Mouse (Mus musculus) MEL (cell line): Measurements from ENCODE around the gene Bdkrb1. TPM values are rescaled to one million over a fixed set of nuclear protein-coding genes. Genes with fewer than 3 reads are reported as not detected.
A peak's percentile ranks its signal among the peaks of the same experiment; 100 is the strongest.

Source experiments
- DNase-seq: peaks from one replicate; pipeline ENCODE4 v3.0.0; 2011; ENCODE audit warnings: low read depth, low spot score
- H3K27ac ChIP-seq: 2 replicates; pipeline ENCODE4 v1.5.1; 2012; ENCODE audit warnings: low read depth, mild to moderate bottlenecking, control low read depth, low read length, moderate library complexity; ENCODE audit not compliant: control insufficient read depth
- H3K27me3 ChIP-seq, 2 experiments: fragments of 150-350 bp in 1 of 2; sonication (generic) in 1 of 2; 2 replicates each; pipeline ENCODE4 v1.6.1; 2012; ENCODE audit warnings: low read length in 2 of 2, mild to moderate bottlenecking in 2 of 2, improper control_type of control experiment in 1 of 2, moderate library complexity in 1 of 2; ENCODE audit not compliant: insufficient read depth in 2 of 2, control insufficient read depth in 1 of 2
- H3K36me3 ChIP-seq, 2 experiments: 2 replicates each; pipeline ENCODE4 v1.6.1; 2012 to 2014; ENCODE audit warnings: low read length in 2 of 2, improper control_type of control experiment in 1 of 2, inconsistent platforms in 1 of 2, mild to moderate bottlenecking in 1 of 2; ENCODE audit not compliant: insufficient read depth in 2 of 2, control insufficient read depth in 1 of 2
- H3K4me1 ChIP-seq, 2 experiments: fragments of 150-350 bp in 1 of 2; sonication (generic) in 1 of 2; 2 replicates each; pipeline ENCODE4 v1.6.1; 2012; ENCODE audit warnings: low read length in 2 of 2, improper control_type of control experiment in 1 of 2, mild to moderate bottlenecking in 1 of 2; ENCODE audit not compliant: insufficient read depth in 2 of 2, control insufficient read depth in 1 of 2
- H3K4me3 ChIP-seq, 2 experiments: fragments of 150-350 bp in 1 of 2; sonication (generic) in 1 of 2; 2 replicates each; pipeline ENCODE4 v1.5.1; 2012; ENCODE audit warnings: low read depth in 2 of 2, low read length in 2 of 2, mild to moderate bottlenecking in 2 of 2, moderate library complexity in 2 of 2, control low read depth in 1 of 2, improper control_type of control experiment in 1 of 2; ENCODE audit not compliant: control insufficient read depth in 1 of 2, insufficient read depth in 1 of 2
- H3K79me2 ChIP-seq: 2 replicates; pipeline ENCODE4 v1.6.1; 2012; ENCODE audit warnings: mild to moderate bottlenecking, low read length, moderate library complexity; ENCODE audit not compliant: control insufficient read depth, poor library complexity, insufficient read depth
- H3K9ac ChIP-seq: 2 replicates; pipeline ENCODE4 v1.6.1; 2012; ENCODE audit warnings: low read depth, mild to moderate bottlenecking, control low read depth, low read length, moderate library complexity; ENCODE audit not compliant: control insufficient read depth, poor library complexity, severe bottlenecking
- H3K9me3 ChIP-seq: fragments of 150-350 bp; sonication (generic); replicated peaks from 2 replicates; pipeline ENCODE4 v1.6.1; 2012; ENCODE audit warnings: mild to moderate bottlenecking, low read length, improper control_type of control experiment, moderate library complexity; ENCODE audit not compliant: insufficient read depth
- BHLHE40 ChIP-seq: IDR thresholded peaks from 2 replicates; pipeline ENCODE4 v1.6.1; 2012; ENCODE audit warnings: low read depth, mild to moderate bottlenecking, inconsistent platforms, low read length, improper control_type of control experiment, borderline replicate concordance
- CHD1 ChIP-seq: IDR thresholded peaks from 2 replicates; pipeline ENCODE4 v1.6.1; 2012; ENCODE audit warnings: low read depth, mild to moderate bottlenecking, inconsistent platforms, low read length, improper control_type of control experiment
- CHD2 ChIP-seq: IDR thresholded peaks from 2 replicates; pipeline ENCODE4 v1.6.1; 2011; ENCODE audit warnings: low read length, improper control_type of control experiment
- CTCF ChIP-seq, 3 experiments: IDR thresholded peaks in 2 of 3; conservative IDR thresholded peaks in 1 of 3; 2 replicates each; pipeline ENCODE4 v1.5.1; 2011 to 2012; ENCODE audit warnings: low read length in 3 of 3, low read depth in 2 of 3, mild to moderate bottlenecking in 2 of 3, improper control_type of control experiment in 1 of 3, inconsistent platforms in 1 of 3, mixed read lengths in 1 of 3, moderate library complexity in 1 of 3; ENCODE audit not compliant: control insufficient read depth in 1 of 3, insufficient read depth in 1 of 3, poor library complexity in 1 of 3, severe bottlenecking in 1 of 3
- EP300 ChIP-seq, 2 experiments: IDR thresholded peaks; 2 replicates each; pipeline ENCODE4 v1.6.1; 2011; ENCODE audit warnings: improper control_type of control experiment in 2 of 2, low read length in 2 of 2, low read depth in 1 of 2, mild to moderate bottlenecking in 1 of 2
- GABPA ChIP-seq: IDR thresholded peaks from 2 replicates; pipeline ENCODE4 v1.6.1; 2012; ENCODE audit warnings: low read depth, mild to moderate bottlenecking, inconsistent platforms, low read length, improper control_type of control experiment, moderate library complexity
- GATA1 ChIP-seq: IDR thresholded peaks from 2 replicates; pipeline ENCODE4 v1.6.1; 2011; ENCODE audit warnings: low read depth, low read length, improper control_type of control experiment
- JUND ChIP-seq: IDR thresholded peaks from 2 replicates; pipeline ENCODE4 v1.6.1; 2011; ENCODE audit warnings: low read depth, mild to moderate bottlenecking, improper control_type of control experiment, low read length
- KAT2A ChIP-seq: conservative IDR thresholded peaks from 2 replicates; pipeline ENCODE4 v1.6.1; 2012; ENCODE audit warnings: low read depth, low read length, improper control_type of control experiment, inconsistent platforms
- MAX ChIP-seq: IDR thresholded peaks from 2 replicates; pipeline ENCODE4 v1.6.1; 2011; ENCODE audit warnings: low read length, improper control_type of control experiment
- MAZ ChIP-seq: IDR thresholded peaks from 2 replicates; pipeline ENCODE4 v1.6.1; 2012; ENCODE audit warnings: low read depth, mild to moderate bottlenecking, inconsistent platforms, low read length, improper control_type of control experiment
- MEF2A ChIP-seq: IDR thresholded peaks from 2 replicates; pipeline ENCODE4 v1.6.1; 2014; ENCODE audit warnings: low read depth, mild to moderate bottlenecking, inconsistent platforms, low read length, improper control_type of control experiment; ENCODE audit not compliant: poor library complexity, insufficient replicate concordance, severe bottlenecking; ENCODE audit errors: extremely low read depth
- MYB ChIP-seq: IDR thresholded peaks from 2 replicates; pipeline ENCODE4 v1.6.1; 2011; ENCODE audit warnings: mild to moderate bottlenecking, low read depth, low read length, improper control_type of control experiment
- NELFE ChIP-seq: IDR thresholded peaks from 2 replicates; pipeline ENCODE4 v1.6.1; 2011; ENCODE audit warnings: low read depth, low read length, improper control_type of control experiment
- NRF1 ChIP-seq: IDR thresholded peaks from 2 replicates; pipeline ENCODE4 v1.6.1; 2014; ENCODE audit warnings: low read depth, mild to moderate bottlenecking, inconsistent platforms, low read length, improper control_type of control experiment, moderate library complexity; ENCODE audit not compliant: poor library complexity, insufficient read depth, severe bottlenecking
- POLR2AphosphoS5 ChIP-seq: IDR thresholded peaks from 2 replicates; pipeline ENCODE4 v1.6.1; 2012; ENCODE audit warnings: low read depth, borderline replicate concordance, mild to moderate bottlenecking, inconsistent platforms, low read length, moderate library complexity, mixed read lengths
- ZNF384 ChIP-seq: IDR thresholded peaks from 2 replicates; pipeline ENCODE4 v1.6.1; 2012; ENCODE audit warnings: low read depth, mild to moderate bottlenecking, inconsistent platforms, low read length, improper control_type of control experiment
- polyA plus RNA-seq, 2 experiments: library from polyadenylated mRNA; stranded (reverse) in 1 of 2; unstranded in 1 of 2; fragments of >175 nt in 1 of 2; fragments of >200 nt in 1 of 2; gene quantifications; 2 replicates each; pipeline versions ENCODE4 v1.2.1 to v1.2.4; 2012; ENCODE audit warnings: low replicate concordance in 2 of 2, low read depth in 1 of 2; ENCODE audit not compliant: insufficient read length in 2 of 2, insufficient read depth in 1 of 2, missing spikeins in 1 of 2
- total RNA-seq: library from RNA; depleted of rRNA; stranded (reverse); fragments of 300-350 nt; gene quantifications from 2 replicates; pipeline ENCODE4 v1.2.3, GENCODE M21; 2012

The Bdkrb1 gene
- total and polyA plus RNA-seq, 3 experiments, result 0.13 TPM; not detected in 2

DNA sequence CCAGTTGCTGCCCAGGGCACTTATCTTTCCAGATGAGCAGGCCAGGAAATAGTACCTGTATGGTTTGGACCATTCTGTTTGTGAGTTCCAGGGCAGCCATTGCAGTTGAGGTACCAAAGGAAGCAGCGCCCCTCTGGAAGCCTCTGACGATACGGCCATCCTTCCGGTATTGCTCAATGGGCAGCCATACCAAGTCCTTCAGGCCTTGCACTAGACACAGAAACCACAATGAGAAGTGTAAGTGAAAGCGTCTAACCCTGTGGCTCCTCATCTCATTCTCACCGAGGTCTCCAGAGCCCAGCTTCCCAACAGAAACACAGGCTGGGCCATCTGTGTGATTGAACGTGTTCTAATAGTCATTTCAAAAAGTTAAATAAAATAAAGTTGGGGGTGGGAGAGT lies 19.2 kb downstream of the Bdkrb1 start:
- TF ChIP-seq POLR2AphosphoS5 (no peak), JUND (no peak), NELFE (no peak), MAZ (no peak), MAX (no peak), KAT2A (no peak), CHD2 (no peak), BHLHE40 (no peak), CTCF (IDR thresholded peaks at IDR 0.05 in 2 of 3, conservative IDR thresholded peaks at IDR 0.05 in 1 of 3; ENCODE audit: control insufficient read depth in 1 of 3, insufficient read depth in 1 of 3, low read depth in 2 of 3, low read length in 3 of 3, poor library complexity in 1 of 3, severe bottlenecking in 1 of 3) (no peak), GABPA (no peak)
- Histone ChIP-seq H3K36me3 (peaks cover 0 to 30% of the 10 kb centered on the region in 2 experiments; a peak in 2 of 4 replicates), H3K27me3 (no peaks in the 10 kb centered on the region), H3K79me2 (no peaks in the 10 kb centered on the region), H3K9me3 (no peaks in the 10 kb centered on the region), H3K9ac (no peak overlapping the region), H3K27ac (no peak overlapping the region), H3K4me3 (no peak overlapping the region), H3K4me1 (no peaks in the 10 kb centered on the region)
- DNase-seq, result no peak

DNA sequence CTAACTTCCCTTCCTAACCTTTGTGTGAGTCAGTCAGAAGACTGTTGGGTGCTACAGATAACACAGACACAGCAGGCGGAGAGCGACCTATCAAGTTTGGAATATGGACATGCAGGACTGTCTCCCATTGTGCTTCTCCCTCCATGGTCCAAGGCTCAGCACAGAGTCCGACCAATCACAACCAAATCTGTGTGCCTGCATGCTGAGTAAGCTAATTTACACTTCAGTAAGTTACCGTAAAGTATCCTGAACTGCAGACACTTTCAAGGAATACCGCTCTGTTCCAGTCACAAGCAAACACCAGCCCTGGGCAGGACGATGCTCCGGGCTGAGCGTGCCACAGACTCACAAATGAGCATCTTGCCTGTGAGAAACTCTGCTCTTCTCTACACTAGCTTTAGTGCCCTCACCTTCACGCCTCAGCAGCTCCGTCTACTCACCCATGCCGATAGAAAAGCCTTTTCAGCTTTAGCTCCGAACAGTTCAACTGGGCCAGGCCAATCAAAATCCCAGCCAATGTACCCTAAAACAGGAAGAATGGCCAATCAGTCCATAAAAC lies 20.2 kb downstream of the Bdkrb1 start:
- TF ChIP-seq NRF1 (no peak), CHD1 (no peak), MYB (no peak), MEF2A (no peak), ZNF384 (no peak), BHLHE40 (no peak), EP300 (IDR thresholded peaks at IDR 0.05; ENCODE audit: low read depth in 1 of 2, low read length in 2 of 2) (0 out of 4 replicates have a peak, but pooled peaks of 1 of the 2 experiments have one; percentile 33), GATA1 (peak; percentile 18; the same call in 1 of the 2 replicates)
- TF ChIP-seq, all 39 proteins: peak for 2
- H3K9me3 ChIP-seq, result no peaks in the 10 kb centered on the region
- no peaks in the 10 kb centered on the region for H3K27me3 ChIP-seq
- no peak overlapping the region for H3K27ac ChIP-seq
- no peaks in the 10 kb centered on the region for H3K4me1 ChIP-seq
- H3K4me3 ChIP-seq, result no peak overlapping the region
- no peaks in the 10 kb centered on the region for H3K79me2 ChIP-seq
- H3K36me3 ChIP-seq, result peaks cover 0 to 29% of the 10 kb centered on the region in 2 experiments; a peak in 2 of 4 replicates
- H3K9ac ChIP-seq, result no peak overlapping the region
- DNase-seq, result peak; percentile 36
